ENCODE assay signal across 8 mouse cellular contexts in the genomic region with DNA sequence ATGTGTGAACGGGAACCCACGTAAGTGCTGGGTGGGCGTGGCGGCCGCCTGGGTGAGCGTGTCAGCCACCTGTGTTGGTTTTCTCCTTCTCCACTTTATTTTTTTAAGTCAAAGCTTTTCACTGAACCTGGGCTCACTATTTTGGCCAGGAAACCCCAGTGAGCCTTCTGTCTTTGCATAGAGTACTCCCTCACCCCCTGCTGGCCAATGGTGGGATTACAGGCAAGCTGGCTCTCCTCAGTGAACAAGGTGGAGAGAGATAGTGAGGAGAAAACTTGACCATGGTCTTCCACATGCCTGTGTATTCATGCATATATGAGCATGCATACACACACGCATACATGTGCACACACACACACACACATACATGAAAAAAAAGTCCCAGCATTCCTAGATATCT. TPM values are rescaled to one million over a fixed set of nuclear protein-coding genes. Genes with fewer than 3 reads are reported as not detected.
DNase-seq lines count a peak whose midpoint lies in the region; ATAC-seq lines count a peak whose summit lies in the region.

No protein-coding gene starts in this region.

- peaks cover 3% of the 10 kb centered on the region for H3K9me3 ChIP-seq in forebrain, embryonic 11.5 days (ENCODE audit: control insufficient read depth, low read length)
- peaks cover 5% of the 10 kb centered on the region; the same call in 1 of the 2 replicates for H3K9me3 ChIP-seq in lung, embryonic 16.5 days (ENCODE audit: control insufficient read depth, low read length)

- H3K9ac ChIP-seq in forebrain, embryonic 11.5 days (ENCODE audit: low read length): no peak overlapping the region
- H3K9ac ChIP-seq in lung, embryonic 16.5 days (ENCODE audit: low read length): no peak overlapping the region

- H3K4me1 ChIP-seq in forebrain, embryonic 11.5 days (replicated peaks; ENCODE audit: control insufficient read depth, insufficient read depth, low read length): no peaks in the 10 kb centered on the region; the same call in 1 of the 2 replicates
- 0 out of 2 replicates have a peak, but pooled peaks cover 2% of the 10 kb centered on the region for H3K4me1 ChIP-seq in lung, embryonic 16.5 days (replicated peaks; ENCODE audit: control insufficient read depth, insufficient read depth, low read length)

- no peak overlapping the region for H3K27ac ChIP-seq in forebrain, embryonic 11.5 days (ENCODE audit: low read depth, low read length)
- H3K27ac ChIP-seq in lung, embryonic 16.5 days (ENCODE audit: low read length): no peak overlapping the region

- no peaks in the 10 kb centered on the region for H3K27me3 ChIP-seq in forebrain, embryonic 11.5 days (ENCODE audit: control insufficient read depth, insufficient read depth, low read length)
- H3K27me3 ChIP-seq in lung, embryonic 16.5 days (ENCODE audit: control insufficient read depth, insufficient read depth, low read depth, low read length): no peaks in the 10 kb centered on the region

- 32% methylated on average over 7 of the region's 7 CpGs for WGBS in forebrain, embryonic 11.5 days
- 29% methylated on average over 7 of the region's 7 CpGs for WGBS in large intestine, adult 2 months
- WGBS in lung, embryonic 16.5 days: 20% methylated on average over 7 of the region's 7 CpGs

- no peak for ATAC-seq in forebrain, embryonic 11.5 days (replicated peaks; ENCODE audit: low FRiP score)
- ATAC-seq in lung, embryonic 16.5 days (ENCODE audit: low read depth): 0 out of 2 replicates have a peak, but pooled peaks have one; percentile 15

- no peak overlapping the region for H3K4me3 ChIP-seq in forebrain, embryonic 11.5 days (ENCODE audit: low read depth, low read length)
- no peak overlapping the region for H3K4me3 ChIP-seq in lung, embryonic 16.5 days (ENCODE audit: low read length)

- intact Hi-C loops in heart, postnatal 25 days (cut with DNase I): loop anchor here (5.0 kb wide), 2 partner anchors 82 to 137 kb away; a partner anchor contains a TSS

- H3K4me2 ChIP-seq in forebrain, embryonic 11.5 days (ENCODE audit: low read depth, low read length, severe bottlenecking): no peak overlapping the region
- no peak overlapping the region for H3K4me2 ChIP-seq in lung, embryonic 16.5 days (ENCODE audit: low read depth, low read length)

- no peaks in the 10 kb centered on the region for H3K36me3 ChIP-seq in forebrain, embryonic 11.5 days (ENCODE audit: control insufficient read depth, insufficient read depth, low read length)
- H3K36me3 ChIP-seq in lung, embryonic 16.5 days (ENCODE audit: control insufficient read depth, insufficient read depth, low read length): no peaks in the 10 kb centered on the region

- peak; percentile 75 for DNase-seq in ES-CJ7 (ENCODE audit: low read depth, low spot score)
- DNase-seq in c-Kit-negative CD71-positive TER-119-positive erythroid progenitor cells, embryonic 14.5 days (ENCODE audit: low read depth, low spot score): peak; percentile 31
- peak; percentile 89 for DNase-seq in forebrain, embryonic 11.5 days (ENCODE audit: low spot score)
- peak; percentile 34 for DNase-seq in heart, postnatal 25 days (ENCODE audit: low spot score)
- DNase-seq in large intestine, adult 2 months (ENCODE audit: low read depth, low spot score): peak; percentile 56
- peak; percentile 90 for DNase-seq in ovary, postnatal 10 days (ENCODE audit: low spot score)
- peak; percentile 81 for DNase-seq in thymus, postnatal 0 days (ENCODE audit: low spot score)

RNA-seq across cellular contexts. Expression of a gene that starts 6.8 kb away (rescaled TPM):
- polyA plus RNA-seq in forebrain, embryonic 11.5 days (2014; fragmentation: Nextera tagmentation; extraction: Ambion mirVana): 43.2 and 44.0 TPM in 2 replicates
- total RNA-seq in heart, postnatal 25 days (2021): 1 to 10 TPM; 4.4 to 6.1 TPM
- polyA plus RNA-seq in large intestine, adult 2 months (2012; rRNA removed): 3.5 and 4.5 TPM in 2 replicates
- polyA plus RNA-seq in lung, embryonic 16.5 days (2015; fragmentation: Nextera tagmentation; extraction: Ambion mirVana): 44.4 and 49.7 TPM in 2 replicates
- 72.5 and 75.0 TPM in 2 replicates for polyA plus RNA-seq in thymus, postnatal 0 days (2015; fragmentation: Nextera tagmentation; extraction: Ambion mirVana)

Comparison
In these comparisons a context has a peak if more than half of its experiments do, and no peak if none do; other contexts are left out.
1. DNase-seq: peak in every context shown above with its lines; median percentile 90 in ovary, postnatal 10 days; 89 in forebrain, embryonic 11.5 days; 81 in thymus, postnatal 0 days; 75 in ES-CJ7; 56 in large intestine, adult 2 months; 34 in heart, postnatal 25 days; 31 in c-Kit-negative CD71-positive TER-119-positive erythroid progenitor cells, embryonic 14.5 days.